8 mouse cellular contexts compared by ENCODE assay signal in the genomic region with DNA sequence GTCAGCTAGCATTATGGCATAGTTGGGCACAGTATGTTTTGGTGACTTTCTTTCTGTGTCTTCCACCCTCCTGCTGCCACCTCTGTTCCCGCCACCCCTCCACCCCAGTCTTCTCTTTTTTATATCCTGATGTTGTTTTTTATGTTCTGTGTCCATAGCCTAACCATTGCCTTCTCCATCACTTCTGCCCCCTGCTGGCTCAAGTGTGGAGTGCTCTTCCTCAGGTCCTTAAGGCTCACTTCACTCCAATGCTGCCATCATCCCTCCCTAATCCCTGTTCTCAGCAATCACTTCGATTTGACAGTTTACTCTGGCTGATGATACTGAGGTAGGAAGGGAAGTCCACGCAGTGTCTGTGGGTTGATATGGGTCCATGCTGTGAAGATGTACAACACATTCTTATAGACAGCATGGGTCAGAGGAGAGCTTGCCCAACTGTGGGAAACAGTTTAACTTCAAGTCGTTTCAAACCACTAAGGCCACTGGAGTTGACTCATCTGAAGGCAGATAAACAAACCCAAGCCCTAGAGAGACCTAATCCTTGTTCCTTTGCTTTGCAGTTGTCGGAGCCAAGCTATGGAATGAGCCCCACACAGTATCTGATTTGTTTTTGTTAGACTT. TPM values are rescaled to one million over a fixed set of nuclear protein-coding genes. Genes with fewer than 3 reads are reported as not detected.
DNase-seq lines count a peak whose midpoint lies in the region; ATAC-seq and TF ChIP-seq lines count a peak whose summit lies in the region.

No protein-coding gene starts in this region.

- H3K9me3 ChIP-seq in kidney, postnatal 0 days (replicated peaks; ENCODE audit: low read length): no peaks in the 10 kb centered on the region
- H3K9me3 ChIP-seq in kidney, embryonic 16.5 days (ENCODE audit: low read length): no peaks in the 10 kb centered on the region

- peaks cover 14% of the 10 kb centered on the region; the same call in 1 of the 2 replicates for H3K36me3 ChIP-seq in kidney, postnatal 0 days (ENCODE audit: insufficient read depth, low read length)
- H3K36me3 ChIP-seq in kidney, embryonic 16.5 days (ENCODE audit: insufficient read depth, low read length): peaks cover 11% of the 10 kb centered on the region

- WGBS in kidney, postnatal 0 days: 75% methylated on average over 5 of the region's 5 CpGs
- 70% methylated on average over 5 of the region's 5 CpGs for WGBS in kidney, embryonic 16.5 days

- no peaks in the 10 kb centered on the region for H3K27me3 ChIP-seq in kidney, postnatal 0 days (ENCODE audit: insufficient read depth, low read length)
- no peaks in the 10 kb centered on the region for H3K27me3 ChIP-seq in kidney, embryonic 16.5 days (ENCODE audit: insufficient read depth, low read length)

- no peak overlapping the region for H3K4me2 ChIP-seq in kidney, postnatal 0 days (ENCODE audit: low read length)
- no peak overlapping the region for H3K4me2 ChIP-seq in kidney, embryonic 16.5 days (replicated peaks; ENCODE audit: low read depth, low read length)

- DNase-seq in kidney, postnatal 0 days (ENCODE audit: low spot score): no peak
- peak; percentile 9 for DNase-seq in thymus, postnatal 0 days (ENCODE audit: low spot score)
- DNase-seq in thymus, postnatal 25 days: no peak
- peak; percentile 36 for DNase-seq in brain, adult 2 months (ENCODE audit: low read depth, low spot score)
- peak; percentile 61 for DNase-seq in testis, postnatal 10 days (ENCODE audit: low spot score)
- DNase-seq in urinary bladder, postnatal 25 days (ENCODE audit: low spot score): no peak
- DNase-seq in layer of hippocampus, adult 11-12 months (ENCODE audit: low spot score): no peak

- no peak; the same call in 1 of the 2 replicates for ATAC-seq in kidney, postnatal 0 days (replicated peaks; ENCODE audit: low FRiP score, low read depth)
- ATAC-seq in kidney, embryonic 16.5 days (ENCODE audit: low FRiP score, low TSS enrichment): no peak; the same call in 1 of the 2 replicates

- no peak overlapping the region for H3K27ac ChIP-seq in kidney, postnatal 0 days
- no peak overlapping the region for H3K27ac ChIP-seq in kidney, embryonic 16.5 days (ENCODE audit: low read length)

- peak; percentile 60 for TF ChIP-seq CTCF in kidney, postnatal 0 days (IDR thresholded peaks at IDR 0.05; ENCODE audit: low read depth)

- H3K4me1 ChIP-seq in kidney, postnatal 0 days (replicated peaks; ENCODE audit: insufficient read depth, low read length): no peaks in the 10 kb centered on the region
- no peaks in the 10 kb centered on the region for H3K4me1 ChIP-seq in kidney, embryonic 16.5 days (ENCODE audit: insufficient read depth, low read length)

- no peak overlapping the region for H3K4me3 ChIP-seq in kidney, postnatal 0 days (replicated peaks; ENCODE audit: low read depth, low read length)
- no peak overlapping the region for H3K4me3 ChIP-seq in kidney, embryonic 16.5 days (ENCODE audit: low read length)

- no peak overlapping the region for H3K9ac ChIP-seq in kidney, postnatal 0 days (ENCODE audit: low read depth, low read length)
- H3K9ac ChIP-seq in kidney, embryonic 16.5 days (replicated peaks; ENCODE audit: low read length): no peak overlapping the region

RNA-seq across cellular contexts. Expression of a gene that starts 56.9 kb away (rescaled TPM):
- polyA plus RNA-seq in kidney, postnatal 0 days (2015; fragmentation: Nextera tagmentation; extraction: Ambion mirVana): 133 and 141 TPM in 2 replicates
- 156 and 164 TPM in 2 replicates for polyA plus RNA-seq in kidney, embryonic 16.5 days (2015; fragmentation: Nextera tagmentation; extraction: Ambion mirVana)
- 384 and 399 TPM in 2 replicates for polyA plus RNA-seq in thymus, postnatal 0 days (2015; fragmentation: Nextera tagmentation; extraction: Ambion mirVana)

Comparison
In these comparisons a context has a peak if more than half of its experiments do, and no peak if none do; other contexts are left out.
1. DNase-seq: peak in thymus, postnatal 0 days (single experiment), brain, adult 2 months (single experiment) and testis, postnatal 10 days (single experiment); none in kidney, postnatal 0 days (single experiment), thymus, postnatal 25 days (single experiment), urinary bladder, postnatal 25 days (single experiment) and layer of hippocampus, adult 11-12 months (single experiment).